Mouse (Mus musculus) myocyte (in vitro differentiated cells): ENCODE measurements at regions not wholly inside any gene's neighbourhood (a gene's known extent, or its start where the extent isn't known, plus 50 kb on each side); places are given as distances from the start of the nearest gene placed in this dataset.

Experiments used
- H3K27me3 ChIP-seq: one replicate; pipeline ENCODE4 v1.6.1; 2011; ENCODE audit not compliant: control insufficient read depth, insufficient read depth, insufficient read length
- H3K36me3 ChIP-seq: one replicate; pipeline ENCODE4 v1.6.1; 2011; ENCODE audit not compliant: control insufficient read depth, insufficient read depth
- H3K4me2 ChIP-seq: one replicate; pipeline ENCODE4 v1.6.1; 2011; ENCODE audit warnings: low read depth, control low read depth
- H3K4me3 ChIP-seq: one replicate; pipeline ENCODE4 v1.5.1; 2011; ENCODE audit warnings: mild to moderate bottlenecking, control low read depth, moderate library complexity
- H3K79me2 ChIP-seq: one replicate; pipeline ENCODE4 v1.6.1; 2011; ENCODE audit not compliant: control insufficient read depth, insufficient read depth
- H3ac ChIP-seq: one replicate; pipeline ENCODE4 v1.6.1; 2011; ENCODE audit not compliant: control insufficient read depth, insufficient read length
- CEBPB ChIP-seq: IDR thresholded peaks from 2 replicates; pipeline ENCODE4 v1.6.1; 2011; ENCODE audit warnings: mild to moderate bottlenecking, moderate library complexity; ENCODE audit not compliant: poor library complexity, insufficient read depth, severe bottlenecking
- E2F4 ChIP-seq: IDR thresholded peaks from one replicate; pipeline ENCODE4 v1.6.1; 2011; ENCODE audit warnings: mild to moderate bottlenecking, control low read depth, moderate library complexity; ENCODE audit not compliant: insufficient read depth
- MAX ChIP-seq: IDR thresholded peaks from one replicate; pipeline ENCODE4 v1.6.1; 2011; ENCODE audit warnings: low read depth, mild to moderate bottlenecking, control low read depth
- MYOD1 ChIP-seq, 3 experiments: IDR thresholded peaks; one replicate each; pipeline ENCODE4 v1.6.1; 2011; ENCODE audit warnings: control low read depth in 2 of 3, low read depth in 2 of 3, mild to moderate bottlenecking in 2 of 3, moderate library complexity in 1 of 3; ENCODE audit not compliant: insufficient read length in 2 of 3, control insufficient read depth in 1 of 3
- MYOG ChIP-seq, 3 experiments: IDR thresholded peaks; one replicate each; pipeline ENCODE4 v1.6.1; 2011; ENCODE audit warnings: control low read depth in 2 of 3, low read depth in 2 of 3, mild to moderate bottlenecking in 2 of 3; ENCODE audit not compliant: insufficient read length in 2 of 3, control insufficient read depth in 1 of 3, insufficient read depth in 1 of 3
- POLR2A ChIP-seq: IDR thresholded peaks from one replicate; pipeline ENCODE4 v1.6.1; 2011; ENCODE audit warnings: low read depth, mild to moderate bottlenecking, control low read depth, moderate library complexity; ENCODE audit not compliant: insufficient read length
- POLR2AphosphoS2 ChIP-seq: IDR thresholded peaks from one replicate; pipeline ENCODE4 v1.6.1; 2011; ENCODE audit warnings: low read depth, control low read depth; ENCODE audit not compliant: insufficient read length
- REST ChIP-seq: IDR thresholded peaks from one replicate; pipeline ENCODE4 v1.6.1; 2011; ENCODE audit warnings: mild to moderate bottlenecking, control low read depth, moderate library complexity; ENCODE audit not compliant: insufficient read depth, insufficient read length
- SRF ChIP-seq: IDR thresholded peaks from one replicate; pipeline ENCODE4 v1.6.1; 2011; ENCODE audit warnings: low read depth; ENCODE audit not compliant: control insufficient read depth, insufficient read length
- TCF12 ChIP-seq: IDR thresholded peaks from one replicate; pipeline ENCODE4 v1.6.1; 2011; ENCODE audit warnings: mild to moderate bottlenecking, control low read depth; ENCODE audit not compliant: poor library complexity, insufficient read depth, severe bottlenecking
- TCF3 ChIP-seq: IDR thresholded peaks from one replicate; pipeline ENCODE4 v1.6.1; 2011; ENCODE audit warnings: low read depth, control low read depth; ENCODE audit not compliant: insufficient read length
- USF1 ChIP-seq: IDR thresholded peaks from one replicate; pipeline ENCODE4 v1.6.1; 2011; ENCODE audit warnings: low read depth, mild to moderate bottlenecking, control low read depth, moderate library complexity

DNA sequence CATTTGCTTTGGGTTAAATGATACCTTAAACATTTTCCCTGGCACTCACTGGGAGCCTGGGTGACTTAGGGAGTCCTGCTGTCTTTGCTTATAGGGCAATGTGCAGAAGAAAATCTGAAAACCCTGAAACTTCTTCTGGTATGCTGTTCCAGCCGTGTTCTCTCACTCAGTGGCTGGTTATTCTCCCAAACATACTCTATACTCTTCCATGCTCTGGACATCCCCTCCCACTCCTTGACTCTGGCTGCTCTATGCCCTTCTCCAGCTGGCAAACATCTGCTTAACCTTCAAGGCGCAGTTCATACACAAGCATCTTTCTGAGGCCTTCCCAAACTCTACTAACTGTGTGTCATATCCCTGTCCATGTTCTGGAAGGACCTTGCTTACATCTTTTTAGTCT, 227.2 kb upstream of the Jun start:
- H3K27me3 ChIP-seq, result no peaks in the 10 kb centered on the region
- H3K4me3 ChIP-seq, result no peak overlapping the region
- H3K36me3 ChIP-seq, result no peaks in the 10 kb centered on the region
- TF ChIP-seq REST, result no peak
- TF ChIP-seq CEBPB, result no peak
- no peak overlapping the region for H3K4me2 ChIP-seq
- no peak overlapping the region for H3ac ChIP-seq
- no peaks in the 10 kb centered on the region for H3K79me2 ChIP-seq

DNA sequence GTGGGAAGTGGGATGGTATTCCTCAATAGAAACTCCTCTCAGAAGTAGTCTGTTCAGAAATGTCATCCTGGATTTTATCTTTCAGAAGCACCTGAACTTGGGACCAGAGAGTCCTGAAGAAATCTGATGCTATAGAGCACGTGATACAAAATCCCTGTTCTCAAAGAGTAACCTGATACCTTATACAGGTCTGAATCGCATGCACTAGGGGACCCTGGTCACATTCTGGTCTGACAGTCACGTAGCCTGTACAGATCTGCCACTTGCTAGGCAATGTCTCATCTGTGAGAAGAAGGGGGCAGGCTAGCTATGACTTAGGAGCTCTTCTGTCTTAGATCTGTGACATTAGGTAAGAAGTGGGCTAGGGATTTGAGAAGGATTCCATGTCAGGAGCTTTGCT, 230.1 kb upstream of the Jun start:
- Histone ChIP-seq H3K4me2 (no peak overlapping the region), H3K79me2 (no peaks in the 10 kb centered on the region), H3K4me3 (no peak overlapping the region), H3K27me3 (no peaks in the 10 kb centered on the region), H3K36me3 (no peaks in the 10 kb centered on the region), H3ac (no peak overlapping the region)
- TF ChIP-seq TCF12 (no peak), REST (no peak), POLR2A (no peak), POLR2AphosphoS2 (no peak), MAX (no peak), E2F4 (no peak), TCF3 (no peak), SRF (no peak), CEBPB (no peak)

DNA sequence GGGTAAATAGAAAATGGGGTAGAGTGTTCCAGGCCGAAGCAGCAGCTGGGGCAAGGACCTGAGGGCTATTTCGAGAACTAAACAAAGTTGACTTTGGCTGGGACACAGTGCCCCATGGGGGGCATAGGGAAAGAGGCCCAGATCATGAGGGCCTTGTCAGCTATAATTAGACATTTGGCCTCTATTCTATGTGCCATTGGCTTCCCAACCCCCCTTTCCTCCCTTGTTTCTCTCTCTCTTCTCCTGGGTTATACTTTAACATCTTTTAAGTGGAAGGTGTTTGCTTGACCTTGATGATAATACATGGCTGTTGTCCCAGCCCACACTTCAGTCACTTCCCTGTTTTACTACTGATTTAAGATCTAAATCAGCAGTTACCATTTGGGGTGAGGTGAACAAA, 231.8 kb upstream of the Jun start:
- TF ChIP-seq E2F4, result no peak
- peak in 1 of 3 experiments; percentile 27 for TF ChIP-seq MYOG (IDR thresholded peaks at IDR 0.05; ENCODE audit: control insufficient read depth in 1 of 3, insufficient read depth in 1 of 3, insufficient read length in 2 of 3, low read depth in 2 of 3)
- no peak for TF ChIP-seq TCF12
- TF ChIP-seq SRF, result no peak
- H3K27me3 ChIP-seq, result no peaks in the 10 kb centered on the region
- no peak overlapping the region for H3K4me3 ChIP-seq
- H3ac ChIP-seq, result no peak overlapping the region
- H3K4me2 ChIP-seq, result no peak overlapping the region
- no peaks in the 10 kb centered on the region for H3K79me2 ChIP-seq
- no peaks in the 10 kb centered on the region for H3K36me3 ChIP-seq

DNA sequence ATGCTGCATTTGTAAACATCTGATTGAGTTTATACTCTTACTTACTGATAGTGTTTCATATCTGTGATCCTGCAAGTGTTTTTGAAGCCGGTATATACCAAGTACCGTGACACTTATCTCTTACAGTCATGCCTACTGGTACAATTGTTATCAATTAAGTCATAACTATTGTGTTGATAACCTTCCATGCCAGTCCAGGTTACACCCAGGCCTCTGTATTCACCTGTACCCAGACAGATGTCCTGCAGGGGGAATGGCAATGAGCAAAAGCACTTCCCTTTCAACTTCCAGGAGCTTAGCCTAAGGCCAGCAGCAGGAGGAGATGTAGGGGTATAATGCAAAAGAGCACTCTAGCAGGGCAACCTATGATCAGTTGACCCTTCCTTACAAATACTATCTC, 232.2 kb upstream of the Jun start:
- Histone ChIP-seq H3K4me2 (no peak overlapping the region), H3K27me3 (no peaks in the 10 kb centered on the region), H3ac (no peak overlapping the region), H3K36me3 (no peaks in the 10 kb centered on the region), H3K4me3 (no peak overlapping the region), H3K79me2 (no peaks in the 10 kb centered on the region)
- TF ChIP-seq CEBPB, result no peak
- TF ChIP-seq POLR2A, result no peak
- no peak for TF ChIP-seq MAX
- no peak for TF ChIP-seq POLR2AphosphoS2
- TF ChIP-seq E2F4, result no peak
- no peak for TF ChIP-seq MYOD1 (IDR thresholded peaks at IDR 0.05; ENCODE audit: control insufficient read depth in 1 of 3, insufficient read length in 2 of 3, low read depth in 2 of 3)
- no peak for TF ChIP-seq MYOG (IDR thresholded peaks at IDR 0.05; ENCODE audit: control insufficient read depth in 1 of 3, insufficient read depth in 1 of 3, insufficient read length in 2 of 3, low read depth in 2 of 3)
- TF ChIP-seq TCF3, result no peak
- no peak for TF ChIP-seq TCF12
- no peak for TF ChIP-seq REST
- TF ChIP-seq SRF, result no peak
- no peak for TF ChIP-seq USF1

DNA sequence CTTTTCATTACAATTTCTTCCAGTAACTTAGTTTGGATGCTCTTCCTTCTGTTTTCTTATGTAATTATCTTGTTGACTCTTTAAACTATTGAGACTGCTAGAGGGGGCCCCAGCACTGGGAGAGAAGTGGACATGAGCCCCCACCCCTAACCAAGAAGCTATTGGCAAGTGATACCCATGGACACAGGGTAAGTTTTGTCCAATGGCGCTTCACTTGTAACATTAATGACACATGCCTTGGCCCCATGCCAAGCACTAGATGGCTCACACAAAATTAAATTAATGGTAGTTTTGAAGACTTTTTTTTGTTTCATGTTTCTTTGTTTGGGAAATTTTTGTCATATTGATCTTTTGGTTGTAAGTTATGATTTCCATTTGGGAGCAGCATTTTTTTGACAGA, 232.7 kb upstream of the Jun start:
- TF ChIP-seq TCF3 (no peak), USF1 (no peak), TCF12 (no peak), POLR2A (no peak)
- Histone ChIP-seq H3K4me2 (no peak overlapping the region), H3K79me2 (no peaks in the 10 kb centered on the region), H3K27me3 (no peaks in the 10 kb centered on the region), H3ac (no peak overlapping the region), H3K36me3 (no peaks in the 10 kb centered on the region), H3K4me3 (no peak overlapping the region)

DNA sequence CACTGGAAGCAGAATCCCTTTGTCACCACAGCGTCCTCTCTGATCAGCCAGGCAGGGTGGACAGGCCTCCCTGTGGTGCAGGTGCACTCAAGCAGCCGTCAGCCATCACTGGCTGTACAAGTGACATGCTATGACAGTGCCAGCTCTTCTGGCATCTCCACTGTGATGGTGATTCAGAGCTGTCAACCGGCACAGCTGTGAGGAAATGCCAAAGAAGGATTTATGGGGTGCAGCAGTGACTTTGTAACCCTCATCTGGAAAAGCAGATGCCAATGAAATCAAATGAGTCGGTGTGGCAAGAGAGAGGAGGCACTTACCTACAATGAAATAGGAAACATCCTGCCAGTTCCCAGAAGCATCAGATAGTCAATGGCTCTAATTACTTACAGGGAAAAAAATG, 238.3 kb upstream of the Jun start:
- TF ChIP-seq MYOG (IDR thresholded peaks at IDR 0.05; ENCODE audit: control insufficient read depth in 1 of 3, insufficient read depth in 1 of 3, insufficient read length in 2 of 3, low read depth in 2 of 3), result peak in 1 of 3 experiments; percentile 40
- no peak for TF ChIP-seq SRF
- no peak for TF ChIP-seq CEBPB
- no peak for TF ChIP-seq E2F4
- TF ChIP-seq POLR2AphosphoS2, result no peak
- peak in 2 of 3 experiments; percentile 44 to 78 for TF ChIP-seq MYOD1 (IDR thresholded peaks at IDR 0.05; ENCODE audit: control insufficient read depth in 1 of 3, insufficient read length in 2 of 3, low read depth in 2 of 3)
- TF ChIP-seq USF1, result no peak
- TF ChIP-seq POLR2A, result no peak
- no peak for TF ChIP-seq REST
- TF ChIP-seq TCF12, result peak; percentile 38
- TF ChIP-seq TCF3, result no peak
- TF ChIP-seq MAX, result no peak
- no peaks in the 10 kb centered on the region for H3K79me2 ChIP-seq
- H3K36me3 ChIP-seq, result no peaks in the 10 kb centered on the region
- H3K4me2 ChIP-seq, result no peak overlapping the region
- H3K4me3 ChIP-seq, result no peak overlapping the region
- H3ac ChIP-seq, result no peak overlapping the region
- H3K27me3 ChIP-seq, result no peaks in the 10 kb centered on the region
